11 mouse cellular contexts compared by ENCODE assay signal in the genomic region with DNA sequence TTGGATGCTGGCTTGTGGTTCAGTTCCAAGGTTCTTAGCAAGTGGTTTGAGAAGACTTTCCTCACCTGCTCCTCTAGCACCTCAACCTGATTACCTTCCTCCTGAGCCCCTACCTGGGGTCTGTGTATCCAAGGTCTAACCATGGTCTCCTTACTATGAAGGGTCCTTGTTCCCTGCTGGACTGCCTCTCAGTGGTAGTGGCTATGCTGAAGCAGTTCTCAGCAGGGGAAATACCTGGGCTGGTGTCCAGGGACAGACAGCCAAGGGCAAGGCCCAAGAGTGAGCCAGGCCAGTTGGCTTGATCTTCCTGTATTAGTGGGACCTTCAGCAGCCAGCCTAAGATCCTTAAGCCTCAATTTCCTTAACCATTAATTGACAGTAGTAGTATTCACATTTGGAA.
DNase-seq lines count a peak whose midpoint lies in the region; ATAC-seq and TF ChIP-seq lines count a peak whose summit lies in the region.
"Had no signal": no experiment of that assay in that cellular context is flagged by ENCODE, and none has a peak within 500 bp of the region (broad histone marks: within the 10 kb centered on the region; RNA-seq: fewer than 3 reads in every experiment).

No protein-coding gene starts in this region.

- no peaks in the 10 kb centered on the region for H3K4me1 ChIP-seq in heart, embryonic 11.5 days (ENCODE audit: control insufficient read depth, insufficient read depth, low read length)
- H3K4me1 ChIP-seq in hindbrain, embryonic 13.5 days (replicated peaks) = no peaks in the 10 kb centered on the region
- no peaks in the 10 kb centered on the region for H3K4me1 ChIP-seq in midbrain, postnatal 0 days (ENCODE audit: insufficient read depth, low read length)
- H3K4me1 ChIP-seq: forebrain, embryonic 12.5 days had no signal

- no peak overlapping the region for H3K4me2 ChIP-seq in heart, embryonic 11.5 days
- no peak overlapping the region for H3K4me2 ChIP-seq in hindbrain, embryonic 13.5 days
- no peak overlapping the region for H3K4me2 ChIP-seq in midbrain, postnatal 0 days (ENCODE audit: low read depth, low read length, poor library complexity, severe bottlenecking)
- H3K4me2 ChIP-seq: forebrain, embryonic 12.5 days; limb, embryonic 13.5 days had no signal

- H3K27ac ChIP-seq in heart, embryonic 11.5 days (ENCODE audit: low read depth, low read length) = no peak overlapping the region
- H3K27ac ChIP-seq in gastrocnemius, adult 2 months = peak overlapping the region; percentile 66
- no peak overlapping the region for H3K27ac ChIP-seq in hindbrain, embryonic 13.5 days
- H3K27ac ChIP-seq in midbrain, postnatal 0 days (ENCODE audit: low read depth, low read length) = no peak overlapping the region
- H3K27ac ChIP-seq: forebrain, embryonic 12.5 days; limb, embryonic 13.5 days had no signal

- no peak overlapping the region for H3K9ac ChIP-seq in heart, embryonic 11.5 days (ENCODE audit: low read depth, low read length)
- H3K9ac ChIP-seq in hindbrain, embryonic 13.5 days = no peak overlapping the region
- no peak overlapping the region for H3K9ac ChIP-seq in midbrain, postnatal 0 days (replicated peaks; ENCODE audit: low read length, poor library complexity, severe bottlenecking)
- H3K9ac ChIP-seq: forebrain, embryonic 12.5 days; limb, embryonic 13.5 days had no signal

- no peaks in the 10 kb centered on the region for H3K27me3 ChIP-seq in heart, embryonic 11.5 days (ENCODE audit: control insufficient read depth, insufficient read depth, low read length)
- H3K27me3 ChIP-seq in hindbrain, embryonic 13.5 days = no peaks in the 10 kb centered on the region
- H3K27me3 ChIP-seq in midbrain, postnatal 0 days (ENCODE audit: insufficient read depth, low read length) = no peaks in the 10 kb centered on the region
- H3K27me3 ChIP-seq: forebrain, embryonic 12.5 days; limb, embryonic 13.5 days had no signal

- TF ChIP-seq CTCF in gastrocnemius, adult 2 months (IDR thresholded peaks at IDR 0.05) = no peak
- no peak for TF ChIP-seq CTCF in midbrain, postnatal 0 days (IDR thresholded peaks at IDR 0.05)

- H3K4me3 ChIP-seq in heart, embryonic 11.5 days (ENCODE audit: low read depth, low read length) = no peak overlapping the region
- no peak overlapping the region for H3K4me3 ChIP-seq in gastrocnemius, adult 2 months
- H3K4me3 ChIP-seq in hindbrain, embryonic 13.5 days = no peak overlapping the region
- H3K4me3 ChIP-seq in midbrain, postnatal 0 days (ENCODE audit: low read depth, low read length) = no peak overlapping the region
- H3K4me3 ChIP-seq: forebrain, embryonic 12.5 days; limb, embryonic 13.5 days had no signal

- no peaks in the 10 kb centered on the region for H3K36me3 ChIP-seq in heart, embryonic 11.5 days (ENCODE audit: control insufficient read depth, insufficient read depth, low read length)
- no peaks in the 10 kb centered on the region for H3K36me3 ChIP-seq in hindbrain, embryonic 13.5 days
- no peaks in the 10 kb centered on the region for H3K36me3 ChIP-seq in midbrain, postnatal 0 days (ENCODE audit: insufficient read depth, low read length)
- H3K36me3 ChIP-seq: forebrain, embryonic 12.5 days; limb, embryonic 13.5 days had no signal

- intact Hi-C loops in gastrocnemius, adult 2 months (cut with DNase I) = no loop called here

- ATAC-seq in heart, embryonic 11.5 days (replicated peaks; ENCODE audit: insufficient number of reproducible peaks, low FRiP score, low TSS enrichment) = no peak
- ATAC-seq in hindbrain, embryonic 13.5 days (ENCODE audit: low FRiP score) = no peak
- ATAC-seq in midbrain, postnatal 0 days (ENCODE audit: low FRiP score) = no peak
- ATAC-seq: hindbrain, embryonic 16.5 days had no signal

- peak; percentile 99 for DNase-seq in heart, adult 11 months
- peak; percentile 70 for DNase-seq in adrenal gland, postnatal 14 days
- peak; percentile 88 for DNase-seq in gastrocnemius, adult 2 months
- DNase-seq in kidney, postnatal 10 days = peak; percentile 49
- DNase-seq in midbrain, postnatal 0 days (ENCODE audit: low spot score) = no peak
- no peak for DNase-seq in thymus, postnatal 14 days

- no peaks in the 10 kb centered on the region for H3K9me3 ChIP-seq in heart, embryonic 11.5 days (replicated peaks; ENCODE audit: control insufficient read depth, low read length)
- no peaks in the 10 kb centered on the region for H3K9me3 ChIP-seq in hindbrain, embryonic 13.5 days
- no peaks in the 10 kb centered on the region for H3K9me3 ChIP-seq in midbrain, postnatal 0 days (ENCODE audit: low read length)
- H3K9me3 ChIP-seq: forebrain, embryonic 12.5 days; limb, embryonic 13.5 days had no signal

Comparison
In these comparisons a context has a peak if more than half of its experiments do, and no peak if none do; other contexts are left out.
1. DNase-seq: peak in heart, adult 11 months (single experiment), adrenal gland, postnatal 14 days (single experiment), gastrocnemius, adult 2 months (single experiment) and kidney, postnatal 10 days (single experiment); none in midbrain, postnatal 0 days (single experiment) and thymus, postnatal 14 days (single experiment).